Mouse (Mus musculus) lung, postnatal 0 days (tissue): ENCODE results near the gene 4921504E06Rik.

ENCODE experiments used
- CTCF ChIP-seq: IDR thresholded peaks from 2 replicates; pipeline ENCODE4 v1.5.1; 2016; ENCODE audit warnings: antibody characterized with exemption, mild to moderate bottlenecking
- EP300 ChIP-seq: IDR thresholded peaks from 2 replicates; pipeline ENCODE4 v1.6.1; 2016; ENCODE audit warnings: antibody characterized with exemption, mild to moderate bottlenecking, control low read depth

DNA sequence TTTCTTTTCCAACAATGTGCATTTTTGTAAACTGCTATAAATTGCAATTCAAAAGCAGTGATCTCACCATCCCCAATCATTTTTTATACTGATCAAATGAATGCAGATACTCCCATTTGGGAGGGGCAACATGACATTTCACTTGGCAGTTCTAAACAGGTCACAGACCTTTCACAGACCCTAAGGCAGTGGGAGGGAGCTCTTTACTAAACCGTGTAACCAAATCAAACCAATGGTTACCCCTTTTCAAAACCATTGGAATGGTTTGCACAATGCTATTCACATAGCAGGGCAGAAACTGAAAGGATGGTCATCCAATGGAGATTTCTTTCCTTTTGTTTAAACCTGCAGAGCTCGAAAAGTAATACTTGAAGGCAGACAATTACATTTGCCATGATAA, 94.9 kb downstream of the 4921504E06Rik start:
- TF ChIP-seq EP300 (no peak), CTCF (no peak)
